Mouse (Mus musculus): Measurements from ENCODE around the gene Gm5072.
"Not testable (repeated sequence)": the region's sequence is repeated elsewhere in the genome, so short reads cannot be mapped to it uniquely, and the experiment has no call there.

DNA sequence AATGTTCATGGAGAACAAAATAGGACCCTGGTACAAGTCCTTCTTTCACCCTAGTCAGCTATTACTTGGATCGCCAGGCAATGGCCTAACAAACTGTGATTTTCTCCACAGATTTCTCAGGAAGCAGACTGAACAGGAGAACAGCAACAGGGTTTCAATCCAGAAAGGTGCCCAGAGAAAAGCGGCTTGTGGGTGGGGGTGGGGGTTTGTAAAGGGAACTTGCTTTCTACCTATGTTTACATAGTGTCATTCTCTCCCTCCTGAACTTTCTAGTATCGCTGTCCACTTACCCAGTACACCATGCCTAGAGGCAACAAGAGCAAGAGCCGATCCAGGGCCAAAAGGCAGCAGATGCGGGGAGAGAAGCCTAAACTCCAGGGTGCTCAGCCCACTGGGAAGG is at the start of gene Gm5072:
- not testable (repeated sequence) for TF ChIP-seq CTCF (conservative IDR thresholded peaks at IDR 0.05 in 1 of 2, IDR thresholded peaks at IDR 0.05 in 1 of 2; ENCODE audit: low read depth in 2 of 2, low read length in 2 of 2); HCFC1 (IDR thresholded peaks at IDR 0.05; ENCODE audit: low read depth, low read length); NELFE (IDR thresholded peaks at IDR 0.05; ENCODE audit: low read depth, low read length); TBP (conservative IDR thresholded peaks at IDR 0.05; ENCODE audit: low read depth, low read length); POLR2A (IDR thresholded peaks at IDR 0.05; ENCODE audit: low read depth, low read length); JUN (IDR thresholded peaks at IDR 0.05; ENCODE audit: insufficient read depth, low read depth, low read length); MXI1 (IDR thresholded peaks at IDR 0.05; ENCODE audit: low read depth, low read length); TCF12 (IDR thresholded peaks at IDR 0.05; ENCODE audit: low read depth, low read length)
